Mouse (Mus musculus): Measurements from ENCODE around the gene Atp6v0a4.

DNA sequence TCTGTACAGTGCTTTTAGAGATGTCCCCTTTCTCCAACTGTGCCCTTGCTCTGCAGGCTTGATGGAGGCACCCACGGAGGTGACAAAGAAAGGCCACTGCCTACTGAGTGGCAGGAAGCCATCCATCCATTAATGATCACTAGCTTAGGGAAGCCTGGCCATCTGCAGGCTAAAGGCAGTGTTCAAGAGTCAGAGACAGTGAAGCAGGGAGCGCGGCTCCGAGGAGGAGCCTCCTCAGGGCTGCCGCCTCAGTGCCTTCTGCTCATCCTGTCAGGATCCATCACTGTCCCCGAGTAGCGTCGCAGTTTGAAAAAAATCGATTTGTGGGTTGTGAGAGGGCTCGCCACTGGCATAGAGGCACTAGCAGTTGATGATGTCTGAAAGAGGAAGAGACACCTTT lies 24.2 kb upstream of the Atp6v0a4 start:
- TF ChIP-seq POLR2A (IDR thresholded peaks at IDR 0.05; ENCODE audit: borderline replicate concordance, extremely low read depth, low read depth, low read length) (no peak), CTCF (IDR thresholded peaks at IDR 0.05; ENCODE audit: insufficient read depth, low read length) (no peak)

All from lung, adult 2 months (tissue).